Mouse (Mus musculus): Measurements from ENCODE around the gene Sh2b2.
"Not testable (repeated sequence)": the region's sequence is repeated elsewhere in the genome, so short reads cannot be mapped to it uniquely, and the experiment has no call there.

Sh2b2 gene

DNA sequence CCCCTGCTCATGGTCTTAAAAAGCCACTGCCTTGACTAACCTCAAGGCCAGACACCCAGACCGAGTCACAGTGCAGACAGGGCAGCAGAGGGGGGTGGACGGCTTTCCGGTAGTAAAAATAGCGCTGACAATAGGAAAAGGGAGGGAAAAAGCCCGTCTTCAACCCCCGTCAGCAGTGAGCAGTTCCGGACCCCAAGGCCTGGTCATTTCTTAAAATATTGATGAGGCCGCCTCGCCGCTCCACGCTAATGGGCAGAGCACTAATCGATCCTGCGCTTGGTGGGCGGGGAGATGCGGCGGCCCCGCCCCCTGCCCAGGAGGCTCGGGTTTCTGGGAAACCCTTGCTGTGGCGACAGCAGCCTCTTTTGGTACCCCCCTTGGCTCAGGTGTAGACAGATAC, 8.7 kb downstream of the Sh2b2 start:
- no peak for DNase-seq

DNA sequence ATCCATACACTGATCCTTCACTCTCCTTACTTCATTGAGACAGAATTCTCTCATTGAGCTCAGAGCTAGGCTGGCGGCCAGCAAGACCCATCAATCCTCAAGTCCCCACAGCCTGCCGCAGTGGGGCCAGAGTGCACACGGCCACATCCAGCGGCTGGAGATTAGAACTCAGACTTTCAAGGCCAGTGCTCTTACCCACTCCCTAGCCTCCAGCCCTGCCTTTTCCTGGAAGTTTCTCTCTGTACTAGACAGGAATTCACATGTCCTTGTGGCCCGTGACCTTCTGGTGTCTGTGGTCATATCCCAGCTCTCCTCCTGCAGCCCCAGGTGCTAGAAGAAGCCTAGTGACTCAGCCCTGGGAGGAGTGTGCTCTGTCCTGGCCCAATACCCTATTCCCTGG, 9.7 kb downstream of the Sh2b2 start:
- no peak for DNase-seq

- DNase-seq = no peak
Measured at GRCm38 (mm10) chr5:136230348-136231035, 15.9 kb downstream of the Sh2b2 start.

DNA sequence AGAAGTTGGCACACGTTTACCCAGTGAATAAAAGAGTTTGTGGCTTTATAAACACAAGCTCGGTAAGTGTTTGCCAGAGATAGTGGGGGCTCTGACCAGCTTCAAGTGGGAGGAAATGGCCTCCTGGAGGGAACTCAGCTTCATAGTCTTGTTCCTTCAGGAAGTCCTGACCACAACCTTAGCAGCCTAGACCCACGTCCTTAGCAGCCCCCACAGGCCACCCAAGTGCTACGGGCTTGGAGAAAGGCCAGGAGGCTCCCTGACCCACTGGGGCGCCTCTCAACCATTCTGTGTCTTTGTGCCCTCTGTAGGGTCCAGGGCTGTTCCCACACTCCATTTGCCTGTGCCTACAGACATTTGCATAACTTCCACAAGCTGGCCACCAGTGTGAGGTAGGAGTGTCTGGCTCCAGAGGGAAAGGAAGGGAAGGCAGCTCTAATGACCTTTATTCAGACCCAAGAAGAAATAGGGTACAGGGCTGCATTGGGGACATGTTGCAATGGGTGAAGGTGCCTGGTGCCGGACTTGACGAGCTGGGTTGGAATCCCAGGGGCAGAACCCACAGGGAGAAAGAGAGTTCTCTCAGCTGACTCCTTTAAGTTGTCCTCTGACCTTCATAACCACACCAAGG, 20.0 kb downstream of the Sh2b2 start:
- no peak for DNase-seq

- no peak for DNase-seq
Measured at GRCm38 (mm10) chr5:136218585-136218984, 27.8 kb downstream of the Sh2b2 start.

- no peak for DNase-seq
Measured at GRCm38 (mm10) chr5:136217932-136218381, 28.4 kb downstream of the Sh2b2 start.

- no peak for DNase-seq
Measured at GRCm38 (mm10) chr5:136217004-136217665, 29.2 kb downstream of the Sh2b2 start.

GRCm38 (mm10) chr5:136215958-136216357, 30.4 kb downstream of the Sh2b2 start:
- peak; percentile 37 for DNase-seq

DNA sequence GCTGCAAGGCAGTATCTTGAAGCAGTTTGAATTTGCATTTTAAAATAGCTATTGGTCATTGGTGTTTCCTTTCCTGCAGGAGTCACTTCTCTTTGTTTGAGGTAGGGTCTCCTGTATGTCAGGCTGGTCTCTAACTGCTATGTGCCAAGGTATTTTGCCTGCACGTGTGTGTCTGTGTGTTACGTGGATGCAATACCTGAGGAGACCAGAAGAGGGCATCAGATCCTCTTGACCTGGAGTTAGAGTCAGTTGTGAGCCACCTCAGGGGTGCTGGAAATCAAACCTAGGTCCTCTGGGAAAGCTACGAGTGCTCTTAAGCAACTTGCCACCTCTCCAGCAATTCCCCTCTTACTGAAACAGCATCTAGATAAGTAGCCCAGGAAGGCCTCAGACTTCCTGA, 31.1 kb downstream of the Sh2b2 start:
- no peak for DNase-seq

DNA sequence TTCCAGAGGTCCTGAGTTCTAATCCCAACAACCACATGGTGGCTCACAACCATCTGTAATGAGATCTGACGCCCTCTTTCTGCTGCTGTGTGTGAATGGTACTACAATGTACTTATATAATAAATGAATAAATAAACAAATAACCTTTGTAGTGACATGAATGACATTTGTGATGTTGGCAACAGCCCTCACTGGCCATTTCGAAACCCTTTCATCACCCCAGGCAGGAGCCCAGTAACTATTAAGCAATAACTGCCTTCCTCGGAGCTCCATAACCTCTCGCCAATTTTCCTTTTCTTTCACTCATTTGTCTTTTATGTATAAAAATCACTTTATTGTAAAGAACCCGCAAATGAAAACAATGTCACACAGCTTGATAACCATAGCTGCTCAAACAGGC, 32.6 kb downstream of the Sh2b2 start:
- no peak for DNase-seq

GRCm38 (mm10) chr5:136212716-136213115, 33.6 kb downstream of the Sh2b2 start:
- DNase-seq = no peak

GRCm38 (mm10) chr5:136211341-136212102, 34.8 kb downstream of the Sh2b2 start:
- not testable (repeated sequence) for DNase-seq

GRCm38 (mm10) chr5:136210549-136210948, 35.8 kb downstream of the Sh2b2 start:
- DNase-seq = no peak

- DNase-seq = peak; percentile 76
Measured at GRCm38 (mm10) chr5:136201832-136202231, 44.5 kb downstream of the Sh2b2 start.

GRCm38 (mm10) chr5:136199526-136199925, 46.8 kb downstream of the Sh2b2 start:
- no peak for DNase-seq

- DNase-seq = peak; percentile 94
Measured at GRCm38 (mm10) chr5:136198474-136199391, 47.6 kb downstream of the Sh2b2 start, which contains the start of gene Prkrip1. Gene Prkrip1, minus strand, starts transcription at chr5:136198963.

GRCm38 (mm10) chr5:136191870-136192269, 54.5 kb downstream of the Sh2b2 start:
- DNase-seq = no peak

- DNase-seq = peak; percentile 73
Measured at GRCm38 (mm10) chr5:136186723-136187122, 59.6 kb downstream of the Sh2b2 start.

- DNase-seq = no peak
Measured at GRCm38 (mm10) chr5:136183766-136184165, 62.6 kb downstream of the Sh2b2 start.

DNA sequence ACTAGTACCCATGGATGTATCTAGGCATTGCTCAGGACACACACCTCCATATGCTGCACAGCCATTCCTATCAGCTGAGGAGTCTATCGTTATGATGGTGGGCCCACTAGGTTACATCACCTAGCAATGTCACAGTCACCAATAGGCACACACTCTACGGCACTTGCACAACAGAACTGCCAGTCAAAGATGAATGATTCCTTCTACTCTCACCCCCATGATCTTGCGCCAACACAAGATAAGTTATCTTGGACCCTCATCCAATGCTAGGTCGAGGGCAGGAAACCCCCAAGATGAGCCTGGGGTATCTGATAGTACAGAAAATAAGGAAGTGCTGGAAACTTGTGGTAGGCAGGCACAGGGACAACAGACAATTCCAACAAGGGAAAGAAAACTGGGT, 63.5 kb downstream of the Sh2b2 start:
- no peak for DNase-seq

DNA sequence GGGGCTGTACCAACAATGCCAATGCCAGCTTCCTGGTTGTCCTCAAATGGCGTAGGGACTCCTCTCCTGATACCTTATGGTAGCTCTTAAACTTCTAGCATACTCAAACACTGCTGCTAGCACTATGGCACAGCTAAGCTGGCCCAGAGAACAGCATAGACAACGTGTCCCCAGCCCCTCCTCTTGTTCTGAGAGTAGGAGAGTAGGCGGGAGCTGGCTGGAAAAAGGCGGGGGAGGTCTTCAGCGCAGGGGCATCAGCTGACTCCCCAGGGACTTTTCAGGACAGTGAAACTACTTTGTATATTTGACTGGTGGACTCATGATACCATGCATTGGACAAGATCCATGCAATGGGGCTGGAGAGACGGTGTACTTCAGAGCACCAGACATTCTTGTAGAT, 64.3 kb downstream of the Sh2b2 start:
- no peak for DNase-seq

- DNase-seq = no peak
Measured at GRCm38 (mm10) chr5:136181197-136181596, 65.2 kb downstream of the Sh2b2 start.

All from lung, postnatal 14 days (tissue).